Mouse (Mus musculus): ENCODE results near the gene Mturn.

Mturn gene

DNA sequence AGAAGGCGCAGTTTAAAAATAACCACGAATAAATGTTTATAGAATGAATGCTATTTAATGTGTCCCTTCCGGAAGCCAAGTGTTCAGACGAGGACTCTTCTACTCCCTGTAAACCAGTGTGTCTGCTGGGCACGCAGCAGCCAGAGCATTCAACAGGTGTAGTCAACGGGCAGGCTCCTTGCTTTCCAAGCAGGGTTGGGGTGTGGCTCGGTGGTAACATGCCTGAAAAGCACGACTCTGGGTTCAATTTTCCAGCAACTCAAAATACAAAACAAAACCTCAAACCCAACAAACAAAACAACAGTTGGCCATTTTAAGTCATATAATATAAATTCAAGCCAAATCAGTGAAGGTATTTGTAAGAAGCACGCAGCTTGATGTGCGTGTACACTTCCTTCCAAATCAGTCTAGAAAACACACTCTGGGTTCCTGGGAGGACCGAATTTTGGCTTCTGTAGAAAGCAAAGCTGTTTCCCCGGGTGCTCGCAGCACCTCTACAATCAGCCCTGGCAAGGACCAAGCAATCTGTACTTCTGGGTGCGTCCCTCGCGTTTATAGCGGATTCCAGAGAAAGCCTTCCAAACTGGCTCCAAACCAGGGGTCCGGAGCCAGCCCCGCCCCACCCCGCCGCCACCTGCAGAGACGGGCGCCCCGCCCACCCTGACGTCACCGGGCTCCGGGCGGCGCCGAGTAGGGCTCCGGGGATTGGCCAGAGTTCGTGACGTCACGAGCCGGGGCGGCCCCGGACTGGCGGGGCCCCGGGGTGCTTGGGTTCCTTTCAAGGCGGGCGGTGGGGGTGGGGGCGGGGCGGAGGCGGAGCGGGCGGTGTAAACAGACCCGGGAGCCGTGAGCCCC, at the start of gene Mturn:
Gene Mturn, plus strand, starts transcription at position 734 of the 855 bp plus-strand sequence.
- DNase-seq (ENCODE audit: low read depth, low spot score): peak; percentile 77

DNA sequence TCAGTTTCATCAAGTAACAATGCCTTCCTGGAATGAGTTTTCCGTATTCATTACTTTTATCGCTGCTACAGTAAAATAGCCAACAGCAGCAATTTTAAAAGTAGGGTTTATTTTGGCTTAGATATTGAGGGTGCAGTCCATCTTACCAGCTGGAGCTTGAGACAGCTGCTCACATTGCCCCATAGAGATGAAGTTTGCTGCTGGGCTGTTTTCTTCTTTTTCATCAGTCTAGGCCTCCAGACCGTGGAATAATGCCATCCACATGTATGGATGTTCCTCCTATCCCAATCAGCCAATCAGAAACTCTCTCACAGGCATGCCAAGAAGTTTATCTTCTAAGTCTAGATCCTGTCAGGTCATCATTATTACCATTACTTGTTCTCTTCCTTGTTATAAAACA, 41.5 kb upstream of the Mturn start:
- DNase-seq (ENCODE audit: low read depth, low spot score): no peak

DNA sequence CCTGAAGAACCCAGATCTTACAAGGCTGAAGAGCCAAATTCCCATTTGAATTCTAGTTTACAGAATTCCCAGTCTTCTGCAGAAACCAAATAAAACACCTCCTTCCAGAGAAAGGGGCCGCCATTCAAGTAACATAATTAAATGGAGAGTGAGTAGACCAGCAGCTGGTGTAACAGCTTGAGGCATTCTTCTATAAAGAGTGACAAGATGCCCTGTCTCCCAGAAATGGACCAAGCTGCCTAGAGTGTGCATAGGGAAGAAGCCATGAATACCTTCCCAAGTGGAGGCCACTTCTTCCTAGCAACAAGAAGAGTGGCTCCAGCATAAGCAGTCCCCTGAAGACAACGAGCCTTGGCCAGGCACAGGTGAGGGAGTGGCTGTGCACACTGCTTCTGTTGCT, 39.5 kb upstream of the Mturn start:
- DNase-seq (ENCODE audit: low read depth, low spot score): no peak

DNA sequence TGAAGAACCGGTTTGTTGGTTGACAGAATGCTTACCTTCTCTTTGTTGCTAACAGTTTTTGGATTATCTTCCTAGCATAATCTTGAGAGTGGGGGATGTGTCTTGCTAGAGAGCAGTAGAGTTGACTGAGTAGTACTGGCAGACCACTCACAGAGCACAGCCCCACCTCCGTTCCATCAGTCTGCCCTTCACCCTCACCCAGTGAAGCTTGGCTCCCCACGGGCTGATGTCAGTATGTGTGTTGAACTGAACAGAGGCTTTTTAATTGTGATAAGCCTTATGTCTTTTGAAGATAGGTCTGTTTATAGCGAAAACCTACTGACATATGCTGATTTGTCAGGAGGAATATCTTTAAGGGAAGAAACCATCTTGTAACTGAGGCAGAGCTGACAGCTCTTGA, 38.2 kb upstream of the Mturn start:
- DNase-seq (ENCODE audit: low read depth, low spot score): no peak

DNA sequence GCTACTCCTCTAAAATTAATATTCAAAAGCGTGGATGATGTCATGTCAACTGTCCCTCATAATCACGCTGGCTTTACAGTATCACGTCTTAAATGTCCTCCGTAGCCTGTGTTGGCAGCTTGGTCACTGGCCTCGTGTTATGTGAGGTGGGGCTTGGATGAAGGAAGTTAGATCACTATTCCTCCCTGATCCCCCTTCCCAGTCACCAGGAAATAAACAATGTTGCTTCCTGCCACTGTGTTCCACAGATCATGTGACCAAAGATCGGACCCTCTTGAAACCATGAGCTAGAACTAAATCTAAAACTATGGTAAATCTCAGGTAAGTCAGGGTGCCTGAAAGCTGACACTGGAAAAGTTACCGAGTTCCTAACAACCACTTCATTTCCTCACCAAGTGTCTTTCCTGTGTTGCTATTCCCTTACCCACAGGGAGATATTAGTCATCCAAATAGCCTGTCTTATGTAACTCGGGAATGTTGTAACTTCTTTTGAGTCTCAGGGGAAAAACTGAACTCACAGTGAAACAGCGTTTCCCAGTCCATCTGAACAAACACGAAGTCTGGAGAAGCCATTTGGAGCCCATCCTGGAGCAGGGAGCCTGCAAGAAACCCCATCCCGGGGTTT, 25.8 kb upstream of the Mturn start:
- no peak for DNase-seq (ENCODE audit: low read depth, low spot score)

DNA sequence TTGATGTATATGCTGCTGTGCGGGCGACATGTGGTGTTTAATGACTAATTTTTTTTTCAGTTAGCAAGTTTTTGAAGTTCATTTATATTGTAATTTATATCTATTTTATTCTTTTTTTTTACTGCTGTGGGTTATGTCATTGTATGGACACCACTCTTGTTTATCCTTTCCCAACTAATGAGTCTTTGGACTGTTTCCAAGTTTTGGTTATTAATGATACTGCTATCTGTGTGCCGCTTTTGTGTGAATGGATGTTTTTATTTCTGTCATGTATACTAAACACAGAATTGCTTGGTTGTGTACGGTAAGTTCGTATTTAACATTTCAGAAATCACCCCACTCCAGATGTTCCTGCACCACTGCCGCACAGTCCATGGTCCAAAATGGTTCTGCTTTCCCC, 23.6 kb upstream of the Mturn start:
- no peak for DNase-seq (ENCODE audit: low read depth, low spot score)

DNA sequence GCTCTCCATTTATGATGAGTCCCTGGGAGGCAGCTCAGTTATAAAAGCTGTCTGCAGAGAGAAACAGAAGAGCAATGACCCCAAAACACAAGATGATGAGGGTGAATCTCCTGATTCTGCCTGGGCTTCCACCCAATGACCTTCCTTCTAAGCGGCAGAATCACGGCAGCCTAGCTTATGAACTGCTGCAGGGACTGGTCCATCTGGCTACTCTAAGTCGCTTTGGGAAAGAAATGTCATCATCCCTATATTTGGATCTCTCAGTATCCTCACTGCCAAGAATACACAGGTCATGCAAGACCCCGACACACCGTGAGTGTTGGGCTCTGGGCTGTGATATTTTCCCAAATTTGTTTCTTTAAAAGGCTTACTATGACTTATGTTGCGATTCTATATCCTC, 11.6 kb upstream of the Mturn start:
- no peak for DNase-seq (ENCODE audit: low read depth, low spot score)

DNA sequence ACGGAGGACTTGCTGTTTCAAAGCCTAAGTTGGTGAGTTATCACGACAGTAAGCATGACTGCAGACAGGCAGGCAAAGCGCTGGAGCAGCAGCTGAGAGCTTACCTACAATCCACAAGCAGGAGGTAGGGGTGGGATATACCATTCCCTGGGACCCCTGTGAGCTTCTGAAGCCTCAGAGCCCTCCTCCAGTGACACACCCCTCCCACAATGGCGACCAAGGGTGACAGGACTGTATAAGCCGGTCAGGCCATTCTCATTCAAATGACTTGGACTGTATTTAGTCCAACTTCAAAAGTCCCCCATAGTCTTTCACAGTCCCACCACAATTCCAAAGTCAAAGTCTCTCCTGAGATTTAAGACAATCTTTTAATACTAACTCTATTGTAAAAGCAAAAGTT, 8.5 kb upstream of the Mturn start:
- no peak for DNase-seq (ENCODE audit: low read depth, low spot score)

DNA sequence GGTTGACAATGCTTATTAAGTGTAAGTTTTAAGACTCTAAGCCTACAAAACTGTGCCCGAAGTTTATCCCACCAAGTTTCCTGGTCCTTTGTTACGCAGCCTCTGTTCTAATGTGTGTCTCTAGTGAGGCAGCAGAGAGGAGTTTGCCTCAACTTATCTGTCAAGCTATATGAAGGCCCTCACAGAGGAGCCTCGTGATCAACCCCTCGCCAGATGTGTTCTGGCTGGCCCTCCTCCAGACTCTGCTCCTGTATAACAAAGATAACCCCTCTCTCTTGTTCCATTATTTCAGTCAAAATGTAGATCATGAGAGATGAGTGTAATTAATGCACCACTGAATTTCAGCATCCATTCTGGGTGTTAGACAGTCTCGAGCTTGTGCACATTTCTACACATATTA, 1.7 kb upstream of the Mturn start:
- no peak for DNase-seq (ENCODE audit: low read depth, low spot score)

DNA sequence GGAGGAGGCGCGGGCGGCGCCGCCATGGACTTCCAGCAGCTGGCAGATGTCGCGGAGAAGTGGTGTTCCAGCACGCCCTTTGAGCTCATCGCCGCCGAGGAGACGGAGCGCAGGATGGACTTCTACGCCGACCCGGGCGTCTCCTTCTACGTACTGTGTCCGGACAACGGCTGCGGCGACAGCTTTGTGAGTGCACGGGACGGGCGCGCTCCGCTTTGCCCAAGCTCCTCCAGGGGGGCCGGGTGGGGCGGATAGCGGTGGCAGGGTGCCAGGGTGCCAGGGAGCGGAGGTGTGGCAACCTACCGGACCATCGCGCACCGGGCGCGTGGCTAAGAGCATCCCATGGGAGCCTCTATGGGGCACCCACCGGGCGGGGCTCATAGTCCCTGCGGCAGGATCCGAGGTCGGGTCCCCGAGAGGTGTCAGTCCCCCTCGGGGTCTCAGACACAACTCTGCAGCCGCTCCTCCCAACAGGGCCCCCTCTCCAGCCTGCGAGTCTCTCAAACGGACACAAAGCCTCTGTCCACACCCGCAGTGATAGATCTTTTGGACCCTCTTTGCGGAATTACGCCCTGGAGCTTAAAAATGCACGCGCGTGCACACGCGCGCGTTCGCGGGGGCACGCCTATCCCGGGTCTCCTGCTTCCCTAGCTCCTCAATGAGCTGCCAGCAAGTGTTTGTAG, 463 bp downstream of the Mturn start:
- no peak for DNase-seq (ENCODE audit: low read depth, low spot score)

DNA sequence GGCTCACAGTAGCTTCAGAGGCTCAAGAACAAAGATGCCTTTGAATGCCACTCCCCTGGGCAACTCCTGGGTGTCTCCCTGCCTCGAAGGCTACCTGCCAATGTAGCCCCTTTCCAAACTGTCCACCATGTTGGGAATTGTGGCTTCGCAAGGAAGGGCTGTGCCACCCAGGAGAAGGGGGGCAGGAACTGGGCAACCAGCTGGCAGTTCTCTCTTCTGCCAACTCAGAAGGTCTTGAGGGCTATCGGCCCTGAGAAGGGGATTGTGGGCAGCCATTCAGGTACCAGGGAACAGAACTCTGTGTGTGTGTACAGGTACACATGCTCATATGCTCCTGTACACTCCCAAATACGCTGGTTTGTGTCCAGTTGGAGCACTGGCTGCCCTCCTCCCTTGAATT, 2.7 kb downstream of the Mturn start:
- no peak for DNase-seq (ENCODE audit: low read depth, low spot score)

DNA sequence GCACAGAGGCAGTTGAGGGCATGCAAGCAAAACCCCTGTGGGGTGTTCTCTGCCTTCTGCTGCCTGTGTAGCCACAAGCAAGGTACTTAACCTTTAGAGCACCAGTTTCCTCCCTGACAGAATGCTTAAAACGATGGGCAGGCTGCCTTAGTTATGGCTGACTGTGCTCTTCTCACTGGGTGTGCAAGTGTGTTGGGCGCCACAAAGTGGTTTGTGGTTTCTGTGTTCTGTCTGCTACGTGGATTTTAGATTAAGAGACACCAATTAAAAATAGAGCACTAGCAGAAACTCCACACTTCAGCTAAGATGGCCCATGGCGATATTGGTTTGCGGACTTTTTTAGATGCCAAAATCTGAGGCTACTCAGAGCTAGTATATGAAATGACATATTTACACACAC, 3.7 kb downstream of the Mturn start:
- DNase-seq (ENCODE audit: low read depth, low spot score): no peak

DNA sequence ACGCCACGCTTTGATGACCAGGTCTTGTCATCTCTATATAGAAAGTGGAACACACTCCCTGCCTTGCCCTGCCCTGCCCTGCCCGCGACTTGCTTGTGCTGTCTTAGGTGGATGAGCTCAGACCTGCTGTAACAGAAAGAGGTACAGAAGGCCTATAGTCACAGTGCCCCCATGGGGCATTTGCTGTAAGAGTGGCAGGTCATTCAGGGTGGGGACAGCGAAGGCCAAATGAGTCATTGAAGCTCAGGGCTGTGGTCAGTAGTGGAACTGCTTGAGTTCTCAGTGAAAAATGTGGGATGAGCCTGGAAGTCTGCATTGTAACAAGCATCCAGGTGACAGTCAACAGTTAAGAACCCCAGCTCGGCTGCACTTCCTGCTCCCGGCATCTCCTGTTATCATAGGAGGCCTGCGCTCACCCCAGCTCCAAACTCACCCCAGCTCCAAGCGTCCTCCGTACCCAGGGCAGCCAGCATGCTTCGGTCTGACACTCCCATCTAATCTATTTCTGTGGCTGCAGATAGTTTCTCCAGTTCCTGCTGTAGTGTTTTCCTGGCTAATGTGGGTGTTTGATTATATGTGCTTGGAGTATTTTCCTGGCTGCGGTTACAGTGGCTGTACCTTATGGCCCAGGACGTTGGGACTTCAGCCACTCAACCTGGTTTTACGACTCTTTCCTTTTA, 4.4 kb downstream of the Mturn start:
- no peak for DNase-seq (ENCODE audit: low read depth, low spot score)

DNA sequence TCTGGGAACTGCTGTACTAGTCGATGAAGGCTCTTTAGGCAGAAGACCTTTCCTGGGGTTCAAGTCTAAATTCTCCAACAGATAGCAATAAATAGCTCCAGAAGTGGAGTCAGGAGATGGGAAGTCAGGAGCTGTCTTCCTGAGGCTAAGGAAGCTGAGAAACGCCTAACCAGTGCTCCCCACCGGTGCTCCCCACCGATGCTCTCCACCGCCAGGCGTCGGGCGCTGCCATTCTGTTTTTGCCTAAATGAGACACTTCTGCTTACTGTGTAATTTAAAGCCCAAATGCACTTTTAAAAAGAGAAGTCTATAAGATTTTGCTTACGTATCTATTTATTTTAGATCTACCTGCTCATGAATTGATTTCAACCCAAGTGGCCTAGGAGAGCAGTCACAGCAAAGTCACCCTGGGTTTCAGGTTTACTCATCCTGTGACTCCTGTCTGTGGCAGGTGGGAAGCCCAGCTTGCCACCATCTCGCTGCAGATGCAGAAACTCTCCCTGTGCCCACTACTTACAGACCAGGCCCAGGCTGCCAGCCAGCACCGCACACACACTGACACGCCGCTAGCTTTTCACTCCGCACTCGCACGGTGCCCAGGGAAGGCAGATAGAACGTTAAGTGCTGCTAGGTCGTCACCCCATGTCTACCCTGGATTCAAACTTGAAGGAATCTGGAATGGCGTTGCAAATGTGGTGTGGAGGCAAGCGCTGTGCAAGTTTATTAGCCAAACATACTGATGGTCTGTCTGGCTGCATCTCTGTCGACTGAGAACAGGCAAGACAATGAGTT, 5.7 kb downstream of the Mturn start:
- DNase-seq (ENCODE audit: low read depth, low spot score): no peak

DNA sequence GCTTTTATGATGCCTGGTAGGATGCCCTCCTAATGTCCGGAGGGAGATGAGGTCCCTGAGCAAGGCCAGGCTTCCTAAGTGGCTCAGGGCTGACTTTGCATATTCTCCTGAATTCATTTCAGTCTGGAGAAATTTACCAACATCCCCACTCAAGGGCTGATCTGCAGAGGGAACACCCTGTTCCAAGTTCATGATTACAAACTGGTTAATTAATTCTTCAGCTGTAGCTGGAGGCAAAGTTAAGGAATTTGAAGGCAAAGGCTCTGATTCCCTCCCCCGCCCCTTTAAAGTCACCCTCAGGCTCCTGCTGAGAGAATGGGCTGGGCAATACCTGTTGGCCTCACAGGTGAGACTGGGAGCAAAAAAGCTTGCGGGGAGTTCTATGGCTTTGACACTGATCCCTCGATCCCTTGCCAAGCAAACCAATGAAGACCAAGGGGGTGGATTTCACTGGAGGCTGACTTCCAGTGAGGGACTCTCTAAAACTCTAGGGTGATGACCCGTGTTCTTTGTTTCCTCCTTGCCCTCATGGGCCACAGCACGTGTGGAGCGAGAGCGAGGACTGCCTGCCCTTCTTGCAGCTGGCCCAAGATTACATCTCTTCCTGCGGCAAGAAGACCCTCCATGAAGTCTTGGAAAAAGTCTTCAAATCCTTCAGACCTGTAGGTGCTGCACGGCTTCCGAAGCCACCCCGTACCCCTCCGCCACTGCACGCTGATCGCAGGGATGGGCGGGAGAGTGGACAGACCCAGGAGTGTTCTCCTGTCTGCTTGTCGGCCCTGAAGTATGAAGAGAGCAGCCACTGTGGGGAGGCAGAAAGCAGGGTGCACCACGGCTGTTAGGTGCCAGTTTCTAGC, 7.3 kb downstream of the Mturn start:
- DNase-seq (ENCODE audit: low read depth, low spot score): no peak

DNA sequence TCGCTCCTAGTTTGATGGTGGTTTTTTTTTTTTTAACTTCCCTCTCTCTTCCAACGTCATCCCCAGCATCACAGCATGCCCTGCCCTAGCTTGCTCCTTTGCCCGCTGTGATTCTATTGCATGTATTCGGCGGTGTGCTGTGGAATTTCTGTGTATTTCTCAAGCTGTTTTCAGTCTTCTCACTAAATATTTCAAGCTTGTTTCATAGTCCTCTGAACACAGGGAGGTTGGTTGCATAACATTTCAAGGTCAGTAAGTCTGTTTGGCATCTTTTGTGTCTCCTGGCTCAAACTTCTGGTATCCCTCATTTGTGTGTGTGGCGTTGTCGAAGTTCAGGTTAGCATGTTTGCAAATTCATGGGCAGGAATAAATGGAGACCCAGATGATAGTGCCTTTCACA, 8.3 kb downstream of the Mturn start:
- DNase-seq (ENCODE audit: low read depth, low spot score): no peak

DNA sequence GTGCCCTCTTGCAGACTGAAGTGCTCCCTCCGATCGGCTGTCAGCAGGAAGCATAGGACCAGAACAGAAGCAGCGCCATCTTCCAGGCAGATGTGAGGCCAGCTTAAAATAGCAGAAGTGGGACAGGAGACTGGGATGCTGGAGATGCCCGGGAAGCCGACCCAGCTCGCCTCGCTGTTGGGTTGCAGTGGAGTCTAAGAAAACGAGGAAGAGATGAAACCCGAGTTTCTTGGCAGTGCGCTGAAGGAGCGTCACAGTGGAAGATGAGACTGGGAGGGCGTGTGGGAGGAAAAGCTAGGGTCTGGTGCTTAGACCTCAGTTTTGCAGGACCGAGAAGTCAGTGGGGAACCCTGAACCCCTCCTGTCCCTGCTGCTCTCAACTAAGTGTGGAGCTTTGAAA, 9.4 kb downstream of the Mturn start:
- DNase-seq (ENCODE audit: low read depth, low spot score): no peak

DNA sequence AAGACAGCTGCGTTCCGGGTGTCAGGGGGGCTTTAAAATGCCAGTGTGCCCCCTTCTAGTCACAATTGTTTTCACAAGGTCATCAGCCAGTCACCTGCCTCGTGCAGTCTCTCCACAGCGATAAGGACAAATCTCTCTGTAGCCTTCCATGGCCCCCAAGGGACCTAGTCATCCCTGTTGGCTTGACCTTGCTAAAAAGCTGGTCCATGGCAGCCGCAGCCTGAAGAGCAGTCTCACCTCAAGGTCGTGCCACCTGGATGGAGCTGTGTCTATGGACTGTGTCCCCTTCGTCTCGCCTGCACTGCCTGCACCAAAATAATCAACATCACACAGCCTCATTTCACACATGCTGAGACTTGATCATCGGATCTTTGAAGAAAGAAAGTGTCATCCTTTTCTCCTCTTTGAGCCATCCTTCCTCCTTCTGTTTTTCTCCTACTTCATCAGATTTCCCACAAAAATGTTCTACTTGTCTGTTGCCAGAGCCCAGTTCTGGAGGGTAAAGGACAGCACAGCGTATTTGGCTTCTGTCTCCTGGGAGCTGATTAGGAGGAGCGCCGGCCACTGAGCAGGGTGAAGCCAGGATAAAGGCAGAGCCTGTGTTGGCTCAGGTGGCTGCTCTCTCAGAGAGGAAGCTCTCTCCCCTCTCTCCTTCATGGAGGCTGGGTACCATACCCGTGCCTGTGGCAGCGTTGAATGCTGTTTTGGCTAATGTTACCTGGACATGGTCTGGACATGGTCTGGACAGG, 10.1 kb downstream of the Mturn start:
- no peak for DNase-seq (ENCODE audit: low read depth, low spot score)

DNA sequence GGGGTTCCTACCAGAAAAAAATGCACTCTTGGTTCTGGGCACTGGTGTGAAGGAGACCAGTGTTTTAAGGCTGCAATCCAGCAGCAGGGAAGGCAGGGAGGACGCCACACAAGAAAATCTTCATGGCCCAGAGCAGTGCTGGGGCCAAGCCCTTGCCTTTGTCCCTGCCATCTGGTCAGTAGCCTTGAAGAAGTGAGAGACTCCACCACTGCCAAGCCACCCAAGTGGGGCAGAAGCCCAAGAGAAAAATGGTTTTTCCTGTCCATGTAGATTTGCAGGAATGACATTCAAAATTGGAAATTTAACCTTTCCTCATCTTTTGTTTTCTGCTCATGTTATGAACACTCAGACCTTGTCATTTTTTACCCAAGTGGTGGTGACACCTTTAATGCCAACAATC, 10.8 kb downstream of the Mturn start:
- DNase-seq (ENCODE audit: low read depth, low spot score): no peak

DNA sequence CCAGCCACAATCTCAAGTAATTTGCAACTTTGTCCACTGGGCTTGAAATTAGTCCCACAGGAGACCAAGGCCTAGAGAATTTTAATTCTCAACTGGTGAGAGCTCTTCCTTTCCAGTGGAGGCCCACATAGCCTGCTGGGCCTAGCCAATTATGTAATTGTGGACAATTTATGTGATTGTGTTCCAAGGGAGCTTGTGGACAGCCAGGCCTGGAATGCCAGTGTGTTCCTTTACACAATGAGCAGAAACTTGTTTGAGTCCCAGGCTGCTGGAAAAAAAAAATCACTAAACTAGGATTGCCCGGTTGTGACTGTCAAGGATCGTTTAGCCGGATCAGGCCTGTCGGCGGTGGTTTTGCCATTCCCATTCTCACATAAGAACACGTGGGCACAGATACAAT, 11.9 kb downstream of the Mturn start:
- no peak for DNase-seq (ENCODE audit: low read depth, low spot score)

Data from c-Kit-negative CD71-positive TER-119-positive erythroid progenitor cells, embryonic 14.5 days (primary cell).